Mouse (Mus musculus) MEL (cell line): ENCODE measurements around the gene Nhlrc3. TPM values are rescaled to one million over a fixed set of nuclear protein-coding genes. Genes with fewer than 3 reads are reported as not detected.

Source experiments
- DNase-seq: peaks from one replicate; pipeline ENCODE4 v3.0.0; 2011; ENCODE audit warnings: low read depth, low spot score
- H3K27ac ChIP-seq: 2 replicates; pipeline ENCODE4 v1.5.1; 2012; ENCODE audit warnings: low read depth, mild to moderate bottlenecking, control low read depth, low read length, moderate library complexity; ENCODE audit not compliant: control insufficient read depth
- H3K27me3 ChIP-seq, 2 experiments: fragments of 150-350 bp in 1 of 2; sonication (generic) in 1 of 2; 2 replicates each; pipeline ENCODE4 v1.6.1; 2012; ENCODE audit warnings: low read length in 2 of 2, mild to moderate bottlenecking in 2 of 2, improper control_type of control experiment in 1 of 2, moderate library complexity in 1 of 2; ENCODE audit not compliant: insufficient read depth in 2 of 2, control insufficient read depth in 1 of 2
- H3K36me3 ChIP-seq, 2 experiments: 2 replicates each; pipeline ENCODE4 v1.6.1; 2012 to 2014; ENCODE audit warnings: low read length in 2 of 2, improper control_type of control experiment in 1 of 2, inconsistent platforms in 1 of 2, mild to moderate bottlenecking in 1 of 2; ENCODE audit not compliant: insufficient read depth in 2 of 2, control insufficient read depth in 1 of 2
- H3K4me1 ChIP-seq, 2 experiments: fragments of 150-350 bp in 1 of 2; sonication (generic) in 1 of 2; 2 replicates each; pipeline ENCODE4 v1.6.1; 2012; ENCODE audit warnings: low read length in 2 of 2, improper control_type of control experiment in 1 of 2, mild to moderate bottlenecking in 1 of 2; ENCODE audit not compliant: insufficient read depth in 2 of 2, control insufficient read depth in 1 of 2
- H3K4me3 ChIP-seq, 2 experiments: fragments of 150-350 bp in 1 of 2; sonication (generic) in 1 of 2; 2 replicates each; pipeline ENCODE4 v1.5.1; 2012; ENCODE audit warnings: low read depth in 2 of 2, low read length in 2 of 2, mild to moderate bottlenecking in 2 of 2, moderate library complexity in 2 of 2, control low read depth in 1 of 2, improper control_type of control experiment in 1 of 2; ENCODE audit not compliant: control insufficient read depth in 1 of 2, insufficient read depth in 1 of 2
- H3K79me2 ChIP-seq: 2 replicates; pipeline ENCODE4 v1.6.1; 2012; ENCODE audit warnings: mild to moderate bottlenecking, low read length, moderate library complexity; ENCODE audit not compliant: control insufficient read depth, poor library complexity, insufficient read depth
- H3K9ac ChIP-seq: 2 replicates; pipeline ENCODE4 v1.6.1; 2012; ENCODE audit warnings: low read depth, mild to moderate bottlenecking, control low read depth, low read length, moderate library complexity; ENCODE audit not compliant: control insufficient read depth, poor library complexity, severe bottlenecking
- H3K9me3 ChIP-seq: fragments of 150-350 bp; sonication (generic); replicated peaks from 2 replicates; pipeline ENCODE4 v1.6.1; 2012; ENCODE audit warnings: mild to moderate bottlenecking, low read length, improper control_type of control experiment, moderate library complexity; ENCODE audit not compliant: insufficient read depth
- GATA1 ChIP-seq: IDR thresholded peaks from 2 replicates; pipeline ENCODE4 v1.6.1; 2011; ENCODE audit warnings: low read depth, low read length, improper control_type of control experiment
- HCFC1 ChIP-seq: IDR thresholded peaks from 2 replicates; pipeline ENCODE4 v1.6.1; 2012; ENCODE audit warnings: low read depth, mild to moderate bottlenecking, inconsistent platforms, low read length, improper control_type of control experiment, moderate library complexity
- MAZ ChIP-seq: IDR thresholded peaks from 2 replicates; pipeline ENCODE4 v1.6.1; 2012; ENCODE audit warnings: low read depth, mild to moderate bottlenecking, inconsistent platforms, low read length, improper control_type of control experiment
- MXI1 ChIP-seq: IDR thresholded peaks from 2 replicates; pipeline ENCODE4 v1.6.1; 2011; ENCODE audit warnings: mild to moderate bottlenecking, low read depth, low read length, improper control_type of control experiment
- MYC ChIP-seq: IDR thresholded peaks from 2 replicates; pipeline ENCODE4 v1.6.1; 2011; ENCODE audit warnings: low read depth, mild to moderate bottlenecking, low read length, improper control_type of control experiment, moderate library complexity
- NELFE ChIP-seq: IDR thresholded peaks from 2 replicates; pipeline ENCODE4 v1.6.1; 2011; ENCODE audit warnings: low read depth, low read length, improper control_type of control experiment
- POLR2AphosphoS2 ChIP-seq: IDR thresholded peaks from 2 replicates; pipeline ENCODE4 v1.6.1; 2011; ENCODE audit warnings: low read length, improper control_type of control experiment
- RAD21 ChIP-seq: IDR thresholded peaks from 2 replicates; pipeline ENCODE4 v1.6.1; 2011; ENCODE audit warnings: mild to moderate bottlenecking, low read depth, low read length, improper control_type of control experiment
- RCOR1 ChIP-seq: IDR thresholded peaks from 2 replicates; pipeline ENCODE4 v1.6.1; 2012; ENCODE audit warnings: low read depth, mild to moderate bottlenecking, inconsistent platforms, low read length, improper control_type of control experiment
- SIN3A ChIP-seq: IDR thresholded peaks from 2 replicates; pipeline ENCODE4 v1.6.1; 2012; ENCODE audit warnings: low read length, improper control_type of control experiment, inconsistent platforms
- SMC3 ChIP-seq: IDR thresholded peaks from 2 replicates; pipeline ENCODE4 v1.6.1; 2011; ENCODE audit warnings: low read depth, low read length, improper control_type of control experiment
- TAL1 ChIP-seq: IDR thresholded peaks from 2 replicates; pipeline ENCODE4 v1.6.1; 2012; ENCODE audit warnings: mild to moderate bottlenecking, inconsistent platforms, low read length, moderate library complexity, mixed read lengths
- TBP ChIP-seq: IDR thresholded peaks from 2 replicates; pipeline ENCODE4 v1.8.0; 2011; ENCODE audit warnings: low read depth, low read length, improper control_type of control experiment
- TCF12 ChIP-seq: IDR thresholded peaks from 2 replicates; pipeline ENCODE4 v1.6.1; 2014; ENCODE audit warnings: low read depth, mild to moderate bottlenecking, inconsistent platforms, low read length, improper control_type of control experiment, moderate library complexity
- ZC3H11A ChIP-seq: IDR thresholded peaks from 2 replicates; pipeline ENCODE4 v1.6.1; 2012; ENCODE audit warnings: low read depth, mild to moderate bottlenecking, inconsistent platforms, low read length, improper control_type of control experiment
- ZKSCAN1 ChIP-seq: IDR thresholded peaks from 2 replicates; pipeline ENCODE4 v1.6.1; 2012; ENCODE audit warnings: low read depth, mild to moderate bottlenecking, inconsistent platforms, low read length, improper control_type of control experiment, moderate library complexity
- ZMIZ1 ChIP-seq: IDR thresholded peaks from 2 replicates; pipeline ENCODE4 v1.6.1; 2012; ENCODE audit warnings: low read depth, mild to moderate bottlenecking, inconsistent platforms, low read length, improper control_type of control experiment, moderate library complexity
- ZNF384 ChIP-seq: IDR thresholded peaks from 2 replicates; pipeline ENCODE4 v1.6.1; 2012; ENCODE audit warnings: low read depth, mild to moderate bottlenecking, inconsistent platforms, low read length, improper control_type of control experiment
- polyA plus RNA-seq, 2 experiments: library from polyadenylated mRNA; stranded (reverse) in 1 of 2; unstranded in 1 of 2; fragments of >175 nt in 1 of 2; fragments of >200 nt in 1 of 2; gene quantifications; 2 replicates each; pipeline versions ENCODE4 v1.2.1 to v1.2.4; 2012; ENCODE audit warnings: low replicate concordance in 2 of 2, low read depth in 1 of 2; ENCODE audit not compliant: insufficient read length in 2 of 2, insufficient read depth in 1 of 2, missing spikeins in 1 of 2
- total RNA-seq: library from RNA; depleted of rRNA; stranded (reverse); fragments of 300-350 nt; gene quantifications from 2 replicates; pipeline ENCODE4 v1.2.3, GENCODE M21; 2012; rRNA removed

Gene Nhlrc3
- total and polyA plus RNA-seq, 3 experiments, result 6.7 to 9.1 TPM; not detected in 1

GRCm38 (mm10) chr3:53410031-53410430 is 53.1 kb downstream of the Nhlrc3 start:
- Histone ChIP-seq H3K9me3 (no peaks in the 10 kb centered on the region), H3K4me3 (no peak overlapping the region), H3K9ac (no peak overlapping the region), H3K4me1 (no peaks in the 10 kb centered on the region), H3K27me3 (no peaks in the 10 kb centered on the region), H3K79me2 (no peaks in the 10 kb centered on the region), H3K27ac (no peak overlapping the region), H3K36me3 (no peaks in the 10 kb centered on the region)
- no peak for TF ChIP-seq POLR2AphosphoS2
- TF ChIP-seq MXI1, result no peak
- no peak for TF ChIP-seq RCOR1
- no peak for TF ChIP-seq ZNF384
- no peak for DNase-seq

GRCm38 (mm10) chr3:53407145-53407544 is 56.0 kb downstream of the Nhlrc3 start:
- TF ChIP-seq SIN3A (no peak), HCFC1 (no peak), ZC3H11A (no peak), ZKSCAN1 (no peak), ZMIZ1 (no peak), TBP (no peak), MXI1 (no peak), TCF12 (no peak), GATA1 (no peak), ZNF384 (no peak), TAL1 (no peak), RAD21 (no peak), NELFE (no peak), MYC (no peak), MAZ (no peak), SMC3 (no peak)
- TF ChIP-seq, all 39 proteins: peak for 0
- Histone ChIP-seq H3K27ac (no peak overlapping the region), H3K4me3 (no peak overlapping the region), H3K79me2 (no peaks in the 10 kb centered on the region), H3K36me3 (no peaks in the 10 kb centered on the region), H3K27me3 (no peaks in the 10 kb centered on the region), H3K4me1 (no peaks in the 10 kb centered on the region), H3K9me3 (no peaks in the 10 kb centered on the region), H3K9ac (no peak overlapping the region)
- DNase-seq, result no peak

Other genes with a start within 250 kb of the Nhlrc3 start
- gene Proser1, start 334 bp upstream of the Nhlrc3 start, total RNA-seq, result 3.5 and 4.0 TPM in 2 replicates
- gene Proser1, start 334 bp upstream of the Nhlrc3 start, polyA plus RNA-seq, result 100 to 1,000 TPM in 1 of 2 experiments, 10 to 100 TPM in 1; 24.6 to 107 TPM
- not detected in 2 replicates for gene Stoml3, start 25.3 kb upstream of the Nhlrc3 start, total RNA-seq
- not detected for gene Stoml3, start 25.3 kb upstream of the Nhlrc3 start, polyA plus RNA-seq
- not detected in 2 replicates for gene Frem2, start 194.0 kb upstream of the Nhlrc3 start, total RNA-seq
- not detected for gene Frem2, start 194.0 kb upstream of the Nhlrc3 start, polyA plus RNA-seq